Mouse (Mus musculus) kidney, adult 2 months (tissue): Measurements from ENCODE around the gene Csf2ra.
"Not testable (repeated sequence)": the region's sequence is repeated elsewhere in the genome, so short reads cannot be mapped to it uniquely, and the experiment has no call there.

Experiments used
- CTCF ChIP-seq: fragments of 200-500 bp; conservative IDR thresholded peaks from 2 replicates; pipeline ENCODE4 v1.5.1; 2011; ENCODE audit warnings: low read depth, mild to moderate bottlenecking, control low read depth, low read length, moderate library complexity, mixed read lengths; ENCODE audit not compliant: insufficient read depth, insufficient read length
- POLR2A ChIP-seq: fragments of 200-500 bp; IDR thresholded peaks from one replicate; pipeline ENCODE4 v1.6.1; 2011; ENCODE audit warnings: low read depth, low read length, control low read depth

DNA sequence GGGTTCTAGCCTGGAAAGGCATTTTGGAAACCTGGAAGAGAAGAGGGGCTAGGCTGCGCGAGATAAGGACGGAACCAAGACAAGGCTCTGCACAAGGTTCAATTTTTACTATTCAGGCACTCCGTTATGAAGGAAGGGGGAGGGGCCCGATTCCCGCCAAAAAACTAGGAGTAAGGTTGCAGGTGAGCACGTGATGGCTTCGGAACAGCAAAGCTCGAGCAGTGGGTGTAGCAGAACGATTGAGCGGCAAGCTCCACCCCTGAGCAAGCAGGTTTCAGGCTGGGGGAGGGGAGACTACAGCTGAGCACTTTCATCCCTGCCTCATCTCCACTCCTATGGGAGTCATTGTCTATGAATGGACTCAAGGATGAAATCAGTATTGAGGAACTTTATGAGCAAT, 40.9 kb upstream of the Csf2ra start:
- TF ChIP-seq CTCF, POLR2A: not testable (repeated sequence)
